Mouse (Mus musculus) adrenal gland, adult 18-20 months (tissue): ENCODE results near the gene Cabp4. TPM values are rescaled to one million over a fixed set of nuclear protein-coding genes. Genes with fewer than 3 reads are reported as not detected.

Experiments used
- DNase-seq, 2 experiments: peaks; one replicate each; pipeline ENCODE4 v3.0.0; 2021 to 2022; ENCODE audit warnings: low spot score in 2 of 2
- long read RNA-seq, 2 experiments: library from polyadenylated mRNA; stranded (forward); transcript quantifications; one replicate each; pipeline ENCODE4 v2.0.0; 2021
- total RNA-seq, 2 experiments: library from RNA; stranded (reverse); gene quantifications; 1 replicate in 1 of 2; 2 replicates in 1 of 2; pipeline ENCODE4 v1.2.3; 2021

The Cabp4 gene
- total RNA-seq = under 1 TPM; 0.16 to 0.60 TPM
- long read RNA-seq, experiment 1 = 0 reads
- long read RNA-seq, experiment 2 = 0 reads

- DNase-seq = no peak
Measured at GRCm38 (mm10) chr19:4143759-4144268, at the start of gene Cabp4. TSS of gene Cabp4 (minus strand) at chr19:4144033.

DNA sequence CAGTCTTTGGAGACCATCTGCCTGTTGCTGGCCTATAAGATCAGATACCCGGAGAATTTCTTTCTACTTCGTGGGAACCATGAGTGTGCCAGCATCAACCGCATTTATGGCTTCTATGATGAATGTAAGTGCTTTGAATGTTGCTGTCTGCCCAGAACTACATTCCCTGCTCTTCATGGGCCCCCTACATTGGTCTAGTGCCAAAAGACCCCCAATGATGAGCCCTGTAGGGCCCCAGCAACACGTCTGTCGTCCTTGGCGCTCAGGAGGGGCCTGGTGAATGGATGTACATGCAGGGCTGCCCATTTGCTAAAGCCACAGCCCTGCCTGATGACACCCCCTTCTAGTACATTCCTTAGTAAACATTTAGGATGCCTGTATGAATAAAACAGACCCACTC lies 49.3 kb upstream of the Cabp4 start:
- no peak for DNase-seq

GRCm38 (mm10) chr19:4192251-4192985 lies 48.6 kb upstream of the Cabp4 start:
- DNase-seq = no peak

GRCm38 (mm10) chr19:4191528-4192250 lies 47.9 kb upstream of the Cabp4 start, which contains the start of gene Ppp1ca:
TSS of gene Ppp1ca (plus strand) at chr19:4192065.
- DNase-seq = peak; percentile 98

DNA sequence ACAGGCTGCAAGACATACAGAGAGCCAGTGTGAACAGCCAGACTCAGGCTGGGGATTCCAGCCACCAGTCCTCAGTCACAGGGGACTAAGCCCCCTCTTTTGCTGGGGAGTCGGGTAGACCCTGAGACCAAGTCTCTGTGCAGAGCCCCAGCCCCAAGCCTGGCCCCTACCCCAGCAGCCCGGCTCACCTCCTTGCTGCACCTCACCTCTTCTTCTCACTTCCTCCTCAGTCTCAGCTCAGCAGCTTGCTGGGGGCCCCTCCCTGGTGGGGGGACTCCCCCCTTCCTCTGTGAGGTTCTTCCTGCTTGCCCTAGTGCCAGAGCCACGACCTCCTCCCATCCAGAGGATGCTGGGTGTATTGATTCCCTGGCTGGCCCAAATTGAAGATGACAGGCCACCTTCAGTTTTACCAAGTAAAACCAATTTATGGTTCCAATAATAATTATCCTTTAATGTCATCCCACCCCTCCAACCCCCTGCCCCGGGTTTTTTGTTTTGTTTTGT lies 47.0 kb upstream of the Cabp4 start, which contains the start of gene Tbc1d10c:
TSS of gene Tbc1d10c (minus strand) at position 454 of the 504 bp plus-strand sequence.
- no peak for DNase-seq

DNA sequence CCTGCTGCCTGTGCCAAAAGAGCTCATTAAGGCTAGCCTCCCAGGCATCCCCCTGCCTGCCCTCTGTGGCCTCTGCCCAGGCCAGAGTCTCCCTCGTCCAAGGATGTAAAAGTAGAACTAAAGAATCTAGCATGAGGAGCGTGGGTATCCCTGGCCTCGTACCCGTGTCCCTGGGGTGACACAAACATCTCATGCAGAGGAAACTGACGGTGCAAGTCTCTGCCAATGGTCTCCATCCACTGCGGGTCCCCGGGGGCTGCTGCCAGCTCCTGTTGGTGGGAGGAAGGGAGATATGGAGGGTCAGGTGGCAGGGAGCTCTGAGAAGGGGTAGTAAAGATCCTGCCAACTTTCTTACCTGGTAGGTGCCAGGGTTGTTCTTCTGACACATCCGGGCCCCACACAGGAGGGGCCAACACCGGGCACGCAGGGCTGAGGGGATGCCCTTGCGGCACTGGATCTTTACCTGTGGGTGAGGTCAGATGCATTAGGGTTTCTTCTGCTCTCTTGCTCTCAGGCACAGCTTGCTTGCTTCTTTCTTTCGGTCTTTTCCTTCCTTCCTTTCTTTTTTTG lies 45.3 kb upstream of the Cabp4 start:
- no peak for DNase-seq

DNA sequence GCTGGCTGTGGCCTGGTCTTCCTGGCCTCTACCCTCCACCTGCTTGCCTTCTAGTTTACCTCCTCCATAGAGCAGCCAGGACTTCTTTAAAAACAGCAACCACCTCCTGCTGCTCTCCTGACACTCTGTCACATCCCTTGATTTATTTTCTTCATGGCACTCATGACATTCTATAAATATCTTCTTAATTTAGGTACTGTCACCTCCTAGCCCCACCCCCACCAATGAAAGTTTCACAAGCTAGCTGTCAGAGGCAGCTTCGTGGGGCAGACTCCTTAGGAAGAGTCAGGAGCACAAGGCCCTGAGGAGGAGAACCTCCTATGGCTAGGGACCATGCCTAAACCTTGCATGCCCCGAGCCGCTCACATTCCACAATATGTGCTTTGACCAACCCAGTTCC lies 43.5 kb upstream of the Cabp4 start:
- DNase-seq = no peak

GRCm38 (mm10) chr19:4184976-4185975 lies 41.4 kb upstream of the Cabp4 start:
- no peak for DNase-seq

GRCm38 (mm10) chr19:4183689-4184088 lies 39.9 kb upstream of the Cabp4 start:
- no peak for DNase-seq

- peak in 1 of 2 experiments; percentile 57 for DNase-seq
Measured at GRCm38 (mm10) chr19:4181892-4182291, 38.1 kb upstream of the Cabp4 start.

- DNase-seq = no peak
Measured at GRCm38 (mm10) chr19:4180411-4180810, 36.6 kb upstream of the Cabp4 start.

DNA sequence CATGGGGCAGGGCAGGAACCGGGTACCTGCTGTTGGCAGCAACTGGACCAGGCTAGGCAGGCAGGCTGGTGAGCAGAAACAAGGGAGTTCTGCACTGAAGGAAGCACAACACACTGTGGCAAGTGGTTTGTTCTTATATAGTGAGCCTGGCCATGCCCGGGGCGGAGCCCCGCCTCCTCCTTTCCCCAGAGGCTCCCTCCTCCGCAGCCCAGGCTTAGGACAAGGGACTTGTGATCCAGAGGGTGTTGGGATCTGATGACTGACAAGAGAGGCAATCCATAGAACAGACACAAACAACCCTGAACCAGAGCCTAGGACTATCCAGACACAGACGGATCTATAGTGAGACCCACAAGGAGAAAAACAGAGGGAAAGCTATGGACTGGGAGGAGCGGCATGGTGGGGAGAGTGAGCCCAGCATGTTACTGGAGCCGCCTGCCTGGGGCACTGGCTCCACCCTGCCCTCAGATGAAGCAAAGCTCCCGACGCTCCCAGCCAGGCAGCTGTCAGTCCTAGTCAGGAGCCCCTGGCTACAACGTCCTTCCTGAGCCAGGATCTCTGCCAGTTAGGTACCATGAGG lies 31.6 kb upstream of the Cabp4 start, which contains the start of gene Carns1:
TSS of gene Carns1 (minus strand) at position 112 of the 580 bp plus-strand sequence.
- DNase-seq = no peak

- no peak for DNase-seq
Measured at GRCm38 (mm10) chr19:4172925-4173324, 29.1 kb upstream of the Cabp4 start.

- DNase-seq = no peak
Measured at GRCm38 (mm10) chr19:4171393-4172290, 27.8 kb upstream of the Cabp4 start.

GRCm38 (mm10) chr19:4170723-4171392 lies 27.0 kb upstream of the Cabp4 start:
- DNase-seq = no peak

- DNase-seq = no peak
Measured at GRCm38 (mm10) chr19:4169810-4170209, 26.0 kb upstream of the Cabp4 start.

DNA sequence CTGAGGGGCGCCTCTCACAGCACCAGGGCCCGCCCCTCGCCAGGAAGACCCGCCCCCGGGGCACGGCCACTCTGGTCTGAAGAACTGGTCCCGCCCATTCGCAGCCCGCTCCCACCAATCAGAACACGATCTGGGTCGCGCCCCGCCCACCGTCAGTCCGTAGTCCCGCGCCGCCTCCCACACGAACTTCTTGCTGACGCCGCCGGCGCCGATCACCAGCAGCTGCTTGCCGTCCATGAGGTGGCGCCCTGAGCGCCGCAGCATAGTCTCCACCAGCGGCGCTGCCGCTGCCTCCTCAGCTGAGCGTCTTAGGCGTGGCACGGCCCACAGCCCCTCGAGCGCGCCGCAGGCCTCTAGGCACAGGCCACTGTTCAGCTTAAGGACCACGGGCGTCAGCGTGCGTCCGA lies 25.5 kb upstream of the Cabp4 start:
- peak; percentile 99 for DNase-seq
